In the genomic region with DNA sequence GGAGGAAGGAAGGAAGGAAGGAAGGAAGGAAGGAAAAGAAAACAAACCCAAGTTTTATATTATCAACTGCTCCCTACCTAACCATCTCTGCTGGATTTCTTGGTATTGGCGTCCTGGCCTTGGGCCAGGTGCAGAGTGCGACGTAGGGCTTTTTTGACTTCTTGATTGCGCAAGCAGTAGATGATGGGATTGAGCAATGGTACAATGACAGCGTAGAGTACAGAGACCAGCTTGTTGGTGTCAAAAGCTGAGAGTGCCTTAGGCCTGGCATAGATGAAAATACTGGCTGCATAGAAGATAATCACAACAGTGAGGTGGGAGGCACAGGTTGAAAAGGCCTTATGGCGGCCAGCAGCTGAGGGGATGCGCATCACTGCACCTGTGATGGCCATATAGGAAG, we compare ENCODE assay signal across 38 mouse cellular contexts. TPM values are rescaled to one million over a fixed set of nuclear protein-coding genes. Genes with fewer than 3 reads are reported as not detected.
DNase-seq lines count a peak whose midpoint lies in the region; ATAC-seq and TF ChIP-seq lines count a peak whose summit lies in the region.
"Had no signal": no experiment of that assay in that cellular context is flagged by ENCODE, and none has a peak within 500 bp of the region (broad histone marks: within the 10 kb centered on the region; RNA-seq: fewer than 3 reads in every experiment).

No protein-coding gene starts in this region.

- no peaks in the 10 kb centered on the region for H3K9me3 ChIP-seq in lung, postnatal 0 days (ENCODE audit: low read length)
- H3K9me3 ChIP-seq in intestine, embryonic 16.5 days (ENCODE audit: control insufficient read depth, low read length) = no peaks in the 10 kb centered on the region
- no peaks in the 10 kb centered on the region for H3K9me3 ChIP-seq in embryonic facial prominence, embryonic 10.5 days
- H3K9me3 ChIP-seq: heart, embryonic 13.5 days; hindbrain, embryonic 10.5 days; hindbrain, embryonic 15.5 days; liver, embryonic 13.5 days; lung, embryonic 15.5 days; midbrain, embryonic 15.5 days; neural tube, embryonic 15.5 days; stomach, embryonic 15.5 days had no signal

- no peak overlapping the region for H3K4me3 ChIP-seq in lung, postnatal 0 days (ENCODE audit: low read depth, low read length)
- no peak overlapping the region for H3K4me3 ChIP-seq in intestine, embryonic 16.5 days (ENCODE audit: low read length)
- H3K4me3 ChIP-seq in embryonic facial prominence, embryonic 10.5 days = no peak overlapping the region
- H3K4me3 ChIP-seq: heart, embryonic 13.5 days; hindbrain, embryonic 10.5 days; hindbrain, embryonic 15.5 days; liver, embryonic 13.5 days; lung, embryonic 15.5 days; midbrain, embryonic 15.5 days; neural tube, embryonic 15.5 days; stomach, embryonic 15.5 days had no signal

- ATAC-seq in lung, postnatal 0 days = no peak
- ATAC-seq in intestine, embryonic 16.5 days = peak; percentile 82
- no peak for ATAC-seq in megakaryocyte-erythroid progenitor cell, adult 5-6 weeks (replicated peaks; ENCODE audit: low FRiP score, low TSS enrichment, poor library complexity, severe bottlenecking)
- ATAC-seq: activated CD4-positive, CD25-positive, alpha-beta regulatory T cell, adult 4 months; CD4-positive, CD25-positive, alpha-beta regulatory T cell, adult 4 months; forebrain, embryonic 14.5 days; inflammation-experienced regulatory T-cells, adult 6 months; midbrain, embryonic 15.5 days had no signal

- peak; percentile 10 for DNase-seq in lung, postnatal 10 days
- no peak for DNase-seq in lung, postnatal 0 days (ENCODE audit: low spot score)
- peak; percentile 18 for DNase-seq in ZHBTc4 (ENCODE audit: low read depth, low spot score)
- DNase-seq in embryonic facial prominence, embryonic 10.5 days (ENCODE audit: low spot score) = no peak
- no peak for DNase-seq in embryo, embryonic 11 days
- DNase-seq: adrenal gland, adult 2 months; adrenal gland, postnatal 36 days; cerebellum, adult 18-20 months; cerebellum, postnatal 10 days; heart, postnatal 10 days; kidney, adult 8-10 months; kidney, postnatal 4 days; layer of hippocampus, postnatal 36 days; left cerebral cortex, postnatal 4 days; liver, embryonic 13.5 days; right cerebral cortex, postnatal 25 days; thymus, postnatal 14 days had no signal

- 78% methylated on average over 7 of the region's 7 CpGs for WGBS in lung, postnatal 0 days
- 87% methylated on average over 7 of the region's 7 CpGs for WGBS in intestine, embryonic 16.5 days
- 94% methylated on average over 7 of the region's 7 CpGs for WGBS in embryonic facial prominence, embryonic 10.5 days

- no peak overlapping the region for H3K4me2 ChIP-seq in lung, postnatal 0 days (replicated peaks; ENCODE audit: low read depth, low read length)
- H3K4me2 ChIP-seq in intestine, embryonic 16.5 days (ENCODE audit: low read depth, low read length) = no peak overlapping the region
- H3K4me2 ChIP-seq: heart, embryonic 13.5 days; hindbrain, embryonic 15.5 days; liver, embryonic 13.5 days; lung, embryonic 15.5 days; midbrain, embryonic 15.5 days; neural tube, embryonic 15.5 days; stomach, embryonic 15.5 days had no signal

- no peak for TF ChIP-seq CTCF in lung, postnatal 0 days (IDR thresholded peaks at IDR 0.05)

- no peak overlapping the region for H3K27ac ChIP-seq in lung, postnatal 0 days (ENCODE audit: low read length)
- no peak overlapping the region for H3K27ac ChIP-seq in intestine, embryonic 16.5 days (ENCODE audit: low read length)
- no peak overlapping the region for H3K27ac ChIP-seq in embryonic facial prominence, embryonic 10.5 days (replicated peaks)
- H3K27ac ChIP-seq: heart, embryonic 13.5 days; hindbrain, embryonic 10.5 days; hindbrain, embryonic 15.5 days; kidney, postnatal 0 days; liver, embryonic 13.5 days; lung, embryonic 15.5 days; midbrain, embryonic 15.5 days; neural tube, embryonic 15.5 days; stomach, embryonic 15.5 days had no signal

- H3K36me3 ChIP-seq in lung, postnatal 0 days (ENCODE audit: insufficient read depth, low read length) = no peaks in the 10 kb centered on the region
- no peaks in the 10 kb centered on the region for H3K36me3 ChIP-seq in intestine, embryonic 16.5 days (ENCODE audit: control insufficient read depth, insufficient read depth, low read length)
- H3K36me3 ChIP-seq in embryonic facial prominence, embryonic 10.5 days (replicated peaks) = no peaks in the 10 kb centered on the region
- H3K36me3 ChIP-seq: heart, embryonic 13.5 days; hindbrain, embryonic 10.5 days; hindbrain, embryonic 15.5 days; liver, embryonic 13.5 days; lung, embryonic 15.5 days; midbrain, embryonic 15.5 days; neural tube, embryonic 15.5 days; stomach, embryonic 15.5 days had no signal

- TF ChIP-seq EP300 in lung, postnatal 0 days (IDR thresholded peaks at IDR 0.05) = no peak

- no peak overlapping the region for H3K9ac ChIP-seq in lung, postnatal 0 days (replicated peaks; ENCODE audit: low read depth)
- no peak overlapping the region for H3K9ac ChIP-seq in intestine, embryonic 16.5 days (ENCODE audit: low read depth, low read length)
- H3K9ac ChIP-seq: heart, embryonic 13.5 days; hindbrain, embryonic 15.5 days; liver, embryonic 13.5 days; lung, embryonic 15.5 days; midbrain, embryonic 15.5 days; neural tube, embryonic 15.5 days; stomach, embryonic 15.5 days had no signal

- H3K27me3 ChIP-seq in lung, postnatal 0 days (replicated peaks; ENCODE audit: insufficient read depth, low read length) = no peaks in the 10 kb centered on the region
- no peaks in the 10 kb centered on the region for H3K27me3 ChIP-seq in intestine, embryonic 16.5 days (replicated peaks; ENCODE audit: control insufficient read depth, insufficient read depth, low read length)
- H3K27me3 ChIP-seq in embryonic facial prominence, embryonic 10.5 days (replicated peaks; ENCODE audit: low read depth, poor library complexity, severe bottlenecking) = no peaks in the 10 kb centered on the region
- H3K27me3 ChIP-seq: heart, embryonic 13.5 days; hindbrain, embryonic 15.5 days; liver, embryonic 13.5 days; lung, embryonic 15.5 days; midbrain, embryonic 15.5 days; neural tube, embryonic 15.5 days; stomach, embryonic 15.5 days had no signal

- no peaks in the 10 kb centered on the region for H3K4me1 ChIP-seq in lung, postnatal 0 days (ENCODE audit: insufficient read depth, low read depth, low read length)
- H3K4me1 ChIP-seq in intestine, embryonic 16.5 days (ENCODE audit: control insufficient read depth, insufficient read depth, low read length) = no peaks in the 10 kb centered on the region
- no peaks in the 10 kb centered on the region for H3K4me1 ChIP-seq in embryonic facial prominence, embryonic 10.5 days
- H3K4me1 ChIP-seq: heart, embryonic 13.5 days; hindbrain, embryonic 10.5 days; hindbrain, embryonic 15.5 days; liver, embryonic 13.5 days; lung, embryonic 15.5 days; midbrain, embryonic 15.5 days; neural tube, embryonic 15.5 days; stomach, embryonic 15.5 days had no signal

RNA-seq across cellular contexts. Expression of a gene that starts 5.1 kb away (rescaled TPM):
- polyA plus RNA-seq in lung, postnatal 0 days (2015; fragmentation: Nextera tagmentation; extraction: Ambion mirVana) = not detected in 2 replicates
- not detected in 2 replicates for polyA plus RNA-seq in intestine, embryonic 16.5 days (2015; fragmentation: Nextera tagmentation; extraction: Ambion mirVana)
- polyA plus RNA-seq in embryonic facial prominence, embryonic 10.5 days (2016; fragmentation: Nextera tagmentation; extraction: Ambion mirVana) = not detected in 2 replicates
- 0.07 TPM in 1 of 2 replicates, not detected in the other for total RNA-seq in megakaryocyte-erythroid progenitor cell, adult 5-6 weeks (2014; fragmentation: Nextera tagmentation)
- not detected in 2 replicates for total RNA-seq in megakaryocyte-erythroid progenitor cell, adult 5-6 weeks (2017)
- total RNA-seq: adrenal gland, adult 2 months; adrenal gland, postnatal 36 days; gastrocnemius, adult 8-10 months; gastrocnemius, postnatal 4 days; heart, adult 8-10 months; heart, postnatal 10 days; layer of hippocampus, postnatal 36 days; left cerebral cortex, postnatal 4 days had no signal
- polyA plus RNA-seq: activated CD4-positive, CD25-positive, alpha-beta regulatory T cell, adult 4 months; adrenal gland, adult 2 months; brain, embryonic 14.5 days; cortical plate, adult 2 months; embryonic facial prominence, embryonic 11.5 days; forebrain, embryonic 14.5 days; heart, embryonic 13.5 days; hindbrain, embryonic 10.5 days; hindbrain, embryonic 15.5 days; inflammation-experienced regulatory T-cells, adult 6 months; kidney, postnatal 0 days; limb, embryonic 14.5 days; liver, embryonic 13.5 days; lung, embryonic 15.5 days; midbrain, embryonic 15.5 days; neural tube, embryonic 15.5 days; stomach, embryonic 15.5 days had no signal

RNA-seq across cellular contexts. Expression of a gene that starts 25.5 kb away (rescaled TPM):
- not detected in 2 replicates for polyA plus RNA-seq in lung, postnatal 0 days (2015; fragmentation: Nextera tagmentation; extraction: Ambion mirVana)
- not detected in 2 replicates for polyA plus RNA-seq in intestine, embryonic 16.5 days (2015; fragmentation: Nextera tagmentation; extraction: Ambion mirVana)
- not detected in 2 replicates for polyA plus RNA-seq in embryonic facial prominence, embryonic 10.5 days (2016; fragmentation: Nextera tagmentation; extraction: Ambion mirVana)
- not detected in 2 replicates for total RNA-seq in megakaryocyte-erythroid progenitor cell, adult 5-6 weeks (2014; fragmentation: Nextera tagmentation)
- not detected in 2 replicates for total RNA-seq in megakaryocyte-erythroid progenitor cell, adult 5-6 weeks (2017)
- total RNA-seq: adrenal gland, adult 2 months; adrenal gland, postnatal 36 days; gastrocnemius, adult 8-10 months; gastrocnemius, postnatal 4 days; heart, adult 8-10 months; heart, postnatal 10 days; layer of hippocampus, postnatal 36 days; left cerebral cortex, postnatal 4 days had no signal
- polyA plus RNA-seq: activated CD4-positive, CD25-positive, alpha-beta regulatory T cell, adult 4 months; adrenal gland, adult 2 months; brain, embryonic 14.5 days; cortical plate, adult 2 months; embryonic facial prominence, embryonic 11.5 days; forebrain, embryonic 14.5 days; heart, embryonic 13.5 days; hindbrain, embryonic 10.5 days; hindbrain, embryonic 15.5 days; inflammation-experienced regulatory T-cells, adult 6 months; kidney, postnatal 0 days; limb, embryonic 14.5 days; liver, embryonic 13.5 days; lung, embryonic 15.5 days; midbrain, embryonic 15.5 days; neural tube, embryonic 15.5 days; stomach, embryonic 15.5 days had no signal

RNA-seq across cellular contexts. Expression of a gene that starts 30.2 kb away (rescaled TPM):
- not detected in 2 replicates for polyA plus RNA-seq in lung, postnatal 0 days (2015; fragmentation: Nextera tagmentation; extraction: Ambion mirVana)
- polyA plus RNA-seq in intestine, embryonic 16.5 days (2015; fragmentation: Nextera tagmentation; extraction: Ambion mirVana) = not detected in 2 replicates
- polyA plus RNA-seq in embryonic facial prominence, embryonic 10.5 days (2016; fragmentation: Nextera tagmentation; extraction: Ambion mirVana) = not detected in 2 replicates
- not detected in 2 replicates for total RNA-seq in megakaryocyte-erythroid progenitor cell, adult 5-6 weeks (2014; fragmentation: Nextera tagmentation)
- not detected in 2 replicates for total RNA-seq in megakaryocyte-erythroid progenitor cell, adult 5-6 weeks (2017)
- total RNA-seq: adrenal gland, adult 2 months; adrenal gland, postnatal 36 days; gastrocnemius, adult 8-10 months; gastrocnemius, postnatal 4 days; heart, adult 8-10 months; heart, postnatal 10 days; layer of hippocampus, postnatal 36 days; left cerebral cortex, postnatal 4 days had no signal
- polyA plus RNA-seq: activated CD4-positive, CD25-positive, alpha-beta regulatory T cell, adult 4 months; adrenal gland, adult 2 months; brain, embryonic 14.5 days; CD4-positive, CD25-positive, alpha-beta regulatory T cell, adult 4 months; cortical plate, adult 2 months; embryonic facial prominence, embryonic 11.5 days; forebrain, embryonic 14.5 days; heart, embryonic 13.5 days; hindbrain, embryonic 10.5 days; hindbrain, embryonic 15.5 days; inflammation-experienced regulatory T-cells, adult 6 months; kidney, postnatal 0 days; limb, embryonic 14.5 days; liver, embryonic 13.5 days; lung, embryonic 15.5 days; midbrain, embryonic 15.5 days; neural tube, embryonic 15.5 days; stomach, embryonic 15.5 days had no signal

RNA-seq across cellular contexts. Expression of a gene that starts 37.1 kb away (rescaled TPM):
- polyA plus RNA-seq in lung, postnatal 0 days (2015; fragmentation: Nextera tagmentation; extraction: Ambion mirVana) = not detected in 2 replicates
- polyA plus RNA-seq in intestine, embryonic 16.5 days (2015; fragmentation: Nextera tagmentation; extraction: Ambion mirVana) = not detected in 2 replicates
- not detected in 2 replicates for polyA plus RNA-seq in embryonic facial prominence, embryonic 10.5 days (2016; fragmentation: Nextera tagmentation; extraction: Ambion mirVana)
- not detected in 2 replicates for total RNA-seq in megakaryocyte-erythroid progenitor cell, adult 5-6 weeks (2014; fragmentation: Nextera tagmentation)
- not detected in 2 replicates for total RNA-seq in megakaryocyte-erythroid progenitor cell, adult 5-6 weeks (2017)
- total RNA-seq: adrenal gland, adult 2 months; adrenal gland, postnatal 36 days; gastrocnemius, adult 8-10 months; gastrocnemius, postnatal 4 days; heart, adult 8-10 months; heart, postnatal 10 days; left cerebral cortex, postnatal 4 days had no signal
- polyA plus RNA-seq: adrenal gland, adult 2 months; brain, embryonic 14.5 days; CD4-positive, CD25-positive, alpha-beta regulatory T cell, adult 4 months; cortical plate, adult 2 months; embryonic facial prominence, embryonic 11.5 days; forebrain, embryonic 14.5 days; heart, embryonic 13.5 days; hindbrain, embryonic 10.5 days; hindbrain, embryonic 15.5 days; inflammation-experienced regulatory T-cells, adult 6 months; kidney, postnatal 0 days; limb, embryonic 14.5 days; liver, embryonic 13.5 days; lung, embryonic 15.5 days; midbrain, embryonic 15.5 days; neural tube, embryonic 15.5 days; stomach, embryonic 15.5 days had no signal

RNA-seq across cellular contexts. Expression of a gene that starts 52.7 kb away (rescaled TPM):
- not detected in 2 replicates for polyA plus RNA-seq in lung, postnatal 0 days (2015; fragmentation: Nextera tagmentation; extraction: Ambion mirVana)
- polyA plus RNA-seq in intestine, embryonic 16.5 days (2015; fragmentation: Nextera tagmentation; extraction: Ambion mirVana) = not detected in 2 replicates
- polyA plus RNA-seq in embryonic facial prominence, embryonic 10.5 days (2016; fragmentation: Nextera tagmentation; extraction: Ambion mirVana) = not detected in 2 replicates
- not detected in 2 replicates for total RNA-seq in megakaryocyte-erythroid progenitor cell, adult 5-6 weeks (2014; fragmentation: Nextera tagmentation)
- total RNA-seq in megakaryocyte-erythroid progenitor cell, adult 5-6 weeks (2017) = not detected in 2 replicates
- total RNA-seq: adrenal gland, adult 2 months; adrenal gland, postnatal 36 days; gastrocnemius, adult 8-10 months; gastrocnemius, postnatal 4 days; heart, adult 8-10 months; heart, postnatal 10 days; layer of hippocampus, postnatal 36 days; left cerebral cortex, postnatal 4 days had no signal
- polyA plus RNA-seq: activated CD4-positive, CD25-positive, alpha-beta regulatory T cell, adult 4 months; adrenal gland, adult 2 months; brain, embryonic 14.5 days; CD4-positive, CD25-positive, alpha-beta regulatory T cell, adult 4 months; cortical plate, adult 2 months; embryonic facial prominence, embryonic 11.5 days; forebrain, embryonic 14.5 days; heart, embryonic 13.5 days; hindbrain, embryonic 10.5 days; hindbrain, embryonic 15.5 days; inflammation-experienced regulatory T-cells, adult 6 months; kidney, postnatal 0 days; limb, embryonic 14.5 days; liver, embryonic 13.5 days; lung, embryonic 15.5 days; midbrain, embryonic 15.5 days; neural tube, embryonic 15.5 days; stomach, embryonic 15.5 days had no signal

Comparison
In these comparisons a context has a peak if more than half of its experiments do, and no peak if none do; other contexts are left out.
1. DNase-seq: peak in lung, postnatal 10 days (single experiment) and ZHBTc4 (single experiment); none in lung, postnatal 0 days (single experiment), embryonic facial prominence, embryonic 10.5 days (single experiment) and embryo, embryonic 11 days (single experiment).